9 mouse cellular contexts compared by ENCODE assay signal in the genomic region with DNA sequence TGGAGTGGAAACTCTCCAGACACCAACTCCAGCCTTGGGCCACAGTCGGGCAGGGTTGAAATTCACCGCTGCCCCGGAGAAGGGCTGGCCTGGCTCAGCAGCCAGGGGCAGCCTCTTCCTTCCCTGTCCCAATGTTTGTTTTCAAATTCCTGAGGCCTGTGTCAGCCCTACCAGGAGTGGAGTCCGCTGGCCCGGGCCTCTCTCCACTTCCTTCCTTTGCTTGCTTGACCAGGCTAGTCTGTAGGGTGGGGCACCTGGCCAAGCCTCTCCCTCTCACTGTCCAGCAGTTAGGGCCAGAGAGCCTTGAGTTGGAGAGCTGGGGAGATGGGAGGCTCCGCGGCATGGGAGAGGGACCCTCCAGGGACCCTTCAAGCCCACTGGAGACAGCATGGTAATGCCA. TPM values are rescaled to one million over a fixed set of nuclear protein-coding genes. Genes with fewer than 3 reads are reported as not detected.
DNase-seq lines count a peak whose midpoint lies in the region; ATAC-seq and TF ChIP-seq lines count a peak whose summit lies in the region.
"Had no signal": no experiment of that assay in that cellular context is flagged by ENCODE, and none has a peak within 500 bp of the region (broad histone marks: within the 10 kb centered on the region; RNA-seq: fewer than 3 reads in every experiment).

No protein-coding gene starts in this region.

- H3K4me3 ChIP-seq in hindbrain, embryonic 12.5 days = no peak overlapping the region
- no peak overlapping the region for H3K4me3 ChIP-seq in limb, embryonic 15.5 days
- H3K4me3 ChIP-seq in midbrain, postnatal 0 days (ENCODE audit: low read depth, low read length) = no peak overlapping the region

- H3K27me3 ChIP-seq in hindbrain, embryonic 12.5 days = peaks cover 12% of the 10 kb centered on the region
- no peaks in the 10 kb centered on the region for H3K27me3 ChIP-seq in limb, embryonic 15.5 days
- no peaks in the 10 kb centered on the region for H3K27me3 ChIP-seq in midbrain, postnatal 0 days (ENCODE audit: insufficient read depth, low read length)

- TF ChIP-seq CTCF in midbrain, postnatal 0 days (IDR thresholded peaks at IDR 0.05) = no peak

- peaks cover 50% of the 10 kb centered on the region for H3K4me1 ChIP-seq in hindbrain, embryonic 12.5 days
- H3K4me1 ChIP-seq in limb, embryonic 15.5 days = peaks cover 61% of the 10 kb centered on the region
- H3K4me1 ChIP-seq in midbrain, postnatal 0 days (ENCODE audit: insufficient read depth, low read length) = no peaks in the 10 kb centered on the region

- 0 out of 2 replicates have a peak overlapping the region, but pooled peaks have one; percentile 6 for H3K27ac ChIP-seq in hindbrain, embryonic 12.5 days
- peak overlapping the region; percentile 69 for H3K27ac ChIP-seq in limb, embryonic 15.5 days
- H3K27ac ChIP-seq in midbrain, postnatal 0 days (ENCODE audit: low read depth, low read length) = 0 out of 2 replicates have a peak overlapping the region, but pooled peaks have one; percentile 32

- no peak overlapping the region for H3K9ac ChIP-seq in hindbrain, embryonic 12.5 days
- H3K9ac ChIP-seq in limb, embryonic 15.5 days = no peak overlapping the region
- no peak overlapping the region for H3K9ac ChIP-seq in midbrain, postnatal 0 days (replicated peaks; ENCODE audit: low read length, poor library complexity, severe bottlenecking)

- H3K36me3 ChIP-seq in hindbrain, embryonic 12.5 days = no peaks in the 10 kb centered on the region
- H3K36me3 ChIP-seq in limb, embryonic 15.5 days = no peaks in the 10 kb centered on the region
- no peaks in the 10 kb centered on the region for H3K36me3 ChIP-seq in midbrain, postnatal 0 days (ENCODE audit: insufficient read depth, low read length)

- H3K4me2 ChIP-seq in hindbrain, embryonic 12.5 days (replicated peaks) = no peak overlapping the region
- H3K4me2 ChIP-seq in limb, embryonic 15.5 days = no peak overlapping the region
- no peak overlapping the region for H3K4me2 ChIP-seq in midbrain, postnatal 0 days (ENCODE audit: low read depth, low read length, poor library complexity, severe bottlenecking)

- peak; percentile 80 for DNase-seq in adrenal gland, postnatal 10 days
- peak; percentile 77 for DNase-seq in gastrocnemius, adult 18-20 months (ENCODE audit: low spot score)
- DNase-seq in midbrain, postnatal 0 days (ENCODE audit: low spot score) = no peak
- DNase-seq in left cerebral cortex, adult 18-20 months (ENCODE audit: low spot score in 2 of 2) = no peak
- DNase-seq in retina, postnatal 1 day = no peak

- no peak for ATAC-seq in hindbrain, embryonic 12.5 days (ENCODE audit: low FRiP score)
- 0 out of 2 replicates have a peak, but pooled peaks have one; percentile 32 for ATAC-seq in limb, embryonic 15.5 days (ENCODE audit: insufficient number of reproducible peaks, low FRiP score, low TSS enrichment, low read depth)
- ATAC-seq in midbrain, postnatal 0 days (ENCODE audit: low FRiP score) = no peak
- ATAC-seq in frontal cortex, adult (ENCODE audit: low TSS enrichment) = no peak

- H3K9me3 ChIP-seq in hindbrain, embryonic 12.5 days (replicated peaks) = no peaks in the 10 kb centered on the region
- H3K9me3 ChIP-seq in limb, embryonic 15.5 days = no peaks in the 10 kb centered on the region
- no peaks in the 10 kb centered on the region for H3K9me3 ChIP-seq in midbrain, postnatal 0 days (ENCODE audit: low read length)

- 51% methylated on average over 7 of the region's 7 CpGs for WGBS in hindbrain, embryonic 12.5 days
- 36% methylated on average over 7 of the region's 7 CpGs for WGBS in limb, embryonic 15.5 days
- 54% methylated on average over 7 of the region's 7 CpGs for WGBS in midbrain, postnatal 0 days

RNA-seq across cellular contexts. Expression of a gene that starts 22.9 kb away (rescaled TPM):
- total RNA-seq in adrenal gland, postnatal 10 days (2021) = 10 to 100 TPM; 13.4 to 18.1 TPM
- total RNA-seq in gastrocnemius, adult 18-20 months (2021) = 1 to 10 TPM; 1.6 to 2.9 TPM
- polyA plus RNA-seq in hindbrain, embryonic 12.5 days (2016; fragmentation: Nextera tagmentation; extraction: Ambion mirVana) = 2.7 and 3.2 TPM in 2 replicates
- 6.2 and 6.5 TPM in 2 replicates for polyA plus RNA-seq in limb, embryonic 15.5 days (2015; fragmentation: Nextera tagmentation; extraction: Ambion mirVana)
- 3.1 and 3.2 TPM in 2 replicates for total RNA-seq in midbrain, postnatal 0 days (2014; rRNA removed)
- polyA plus RNA-seq in midbrain, postnatal 0 days (2015; fragmentation: Nextera tagmentation; extraction: Ambion mirVana) = 0.27 and 0.30 TPM in 2 replicates
- total RNA-seq in left cerebral cortex, adult 18-20 months (2021) = 1 to 10 TPM; 1.3 to 1.5 TPM

RNA-seq across cellular contexts. Expression of a gene that starts 38.9 kb away (rescaled TPM):
- total RNA-seq in adrenal gland, postnatal 10 days (2021) = 10 to 100 TPM; 29.0 to 31.0 TPM
- total RNA-seq in gastrocnemius, adult 18-20 months (2021) = under 1 TPM; 0.32 to 0.33 TPM
- 6.1 and 10.9 TPM in 2 replicates for polyA plus RNA-seq in hindbrain, embryonic 12.5 days (2016; fragmentation: Nextera tagmentation; extraction: Ambion mirVana)
- polyA plus RNA-seq in limb, embryonic 15.5 days (2015; fragmentation: Nextera tagmentation; extraction: Ambion mirVana) = 16.3 and 19.7 TPM in 2 replicates
- 0.76 and 1.3 TPM in 2 replicates for total RNA-seq in midbrain, postnatal 0 days (2014; rRNA removed)
- polyA plus RNA-seq in midbrain, postnatal 0 days (2015; fragmentation: Nextera tagmentation; extraction: Ambion mirVana) = 1.1 and 1.3 TPM in 2 replicates
- total RNA-seq in left cerebral cortex, adult 18-20 months (2021) = 10 to 100 TPM; 17.9 to 21.2 TPM
- total RNA-seq: common myeloid progenitor, adult 5-6 weeks had no signal

Comparison
In these comparisons a context has a peak if more than half of its experiments do, and no peak if none do; other contexts are left out.
1. DNase-seq: peak in adrenal gland, postnatal 10 days (single experiment) and gastrocnemius, adult 18-20 months (single experiment); none in midbrain, postnatal 0 days (single experiment), left cerebral cortex, adult 18-20 months (0 of 2) and retina, postnatal 1 day (single experiment).
2. H3K27ac ChIP-seq: peak in every context shown above with its lines; median percentile 69 in limb, embryonic 15.5 days; 32 in midbrain, postnatal 0 days; 6 in hindbrain, embryonic 12.5 days.